In the genomic region with DNA sequence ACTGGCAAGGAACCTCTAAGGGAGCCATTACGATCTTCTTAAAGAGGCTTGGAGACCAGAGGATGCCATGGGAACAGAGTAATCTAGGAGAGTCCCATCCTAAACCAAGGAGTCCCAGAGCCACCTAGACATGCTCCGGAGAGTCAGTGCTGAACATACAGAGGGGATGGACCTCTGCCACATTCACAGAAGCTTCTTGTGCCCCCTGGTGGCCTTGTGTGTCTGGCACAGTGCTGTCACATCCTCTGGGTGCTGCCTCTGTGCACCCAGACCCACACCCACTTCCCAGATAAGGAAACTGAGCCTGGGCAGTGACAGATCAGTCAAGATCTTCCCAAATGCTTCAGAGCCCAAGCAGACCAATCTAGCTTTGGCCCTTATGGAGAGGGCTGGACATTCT, we compare ENCODE assay signal across 11 mouse cellular contexts. TPM values are rescaled to one million over a fixed set of nuclear protein-coding genes. Genes with fewer than 3 reads are reported as not detected.
DNase-seq lines count a peak whose midpoint lies in the region; ATAC-seq and TF ChIP-seq lines count a peak whose summit lies in the region.
"Had no signal": no experiment of that assay in that cellular context is flagged by ENCODE, and none has a peak within 500 bp of the region (broad histone marks: within the 10 kb centered on the region; RNA-seq: fewer than 3 reads in every experiment).

No protein-coding gene starts in this region.

- TF ChIP-seq POLR2A in lung, adult 2 months (IDR thresholded peaks at IDR 0.05; ENCODE audit: borderline replicate concordance, extremely low read depth, low read depth, low read length) = no peak

- H3K27me3 ChIP-seq in embryonic facial prominence, embryonic 14.5 days (replicated peaks; ENCODE audit: control insufficient read depth, insufficient read depth, low read length) = no peaks in the 10 kb centered on the region

- ATAC-seq in embryonic facial prominence, embryonic 14.5 days (ENCODE audit: low read depth) = no peak

- H3K27ac ChIP-seq in embryonic facial prominence, embryonic 14.5 days (replicated peaks; ENCODE audit: low read depth, low read length) = no peak overlapping the region

- no peaks in the 10 kb centered on the region for H3K4me1 ChIP-seq in lung, adult 2 months (ENCODE audit: control insufficient read depth, insufficient read depth, low read length)
- peaks cover 2% of the 10 kb centered on the region for H3K4me1 ChIP-seq in embryonic facial prominence, embryonic 14.5 days (ENCODE audit: control insufficient read depth, insufficient read depth, low read length)

- TF ChIP-seq CTCF in lung, adult 2 months (IDR thresholded peaks at IDR 0.05; ENCODE audit: insufficient read depth, low read length) = peak; percentile 30; the same call in 1 of the 2 replicates

- H3K4me2 ChIP-seq in embryonic facial prominence, embryonic 14.5 days (ENCODE audit: low read depth, low read length) = no peak overlapping the region

- peak; percentile 41 for DNase-seq in adrenal gland, postnatal 14 days
- no peak for DNase-seq in adrenal gland, adult 2 months
- DNase-seq in lung, adult 2 months = no peak
- no peak for DNase-seq in lung, postnatal 25 days (ENCODE audit: low spot score)
- peak; percentile 8 for DNase-seq in embryonic facial prominence, embryonic 14.5 days (ENCODE audit: low spot score)
- DNase-seq in thymus, postnatal 0 days (ENCODE audit: low spot score) = peak; percentile 62
- no peak for DNase-seq in urinary bladder, adult 18-20 months (ENCODE audit: low spot score in 2 of 2)
- DNase-seq in urinary bladder, postnatal 25 days (ENCODE audit: low spot score) = no peak

- H3K4me3 ChIP-seq in lung, adult 2 months (replicated peaks; ENCODE audit: extremely low read depth, low read depth, low read length) = no peak overlapping the region
- no peak overlapping the region for H3K4me3 ChIP-seq in embryonic facial prominence, embryonic 14.5 days (ENCODE audit: low read depth, low read length)
- H3K4me3 ChIP-seq: erythroblast, embryonic 14.5 days; myocyte had no signal

- H3K9me3 ChIP-seq in embryonic facial prominence, embryonic 14.5 days (ENCODE audit: control insufficient read depth, low read length) = no peaks in the 10 kb centered on the region

- no peak overlapping the region for H3K9ac ChIP-seq in embryonic facial prominence, embryonic 14.5 days (ENCODE audit: low read depth, low read length)

- 69% methylated on average over 2 of the region's 2 CpGs for WGBS in lung, adult 2 months
- WGBS in embryonic facial prominence, embryonic 14.5 days = 85% methylated on average over 2 of the region's 2 CpGs

- no peaks in the 10 kb centered on the region for H3K36me3 ChIP-seq in embryonic facial prominence, embryonic 14.5 days (ENCODE audit: control insufficient read depth, insufficient read depth, low read length)

RNA-seq across cellular contexts. Expression of a gene that starts 1.6 kb away (rescaled TPM):
- not detected in 2 replicates for total RNA-seq in adrenal gland, postnatal 14 days (2021)
- not detected for total RNA-seq in adrenal gland, adult 2 months (2021)
- 0.07 and 0.08 TPM in 2 replicates for polyA plus RNA-seq in adrenal gland, adult 2 months (2012; rRNA removed)
- polyA plus RNA-seq in lung, adult 2 months (2012; rRNA removed) = not detected in 2 replicates
- polyA plus RNA-seq in embryonic facial prominence, embryonic 14.5 days (2014; fragmentation: Nextera tagmentation; extraction: Ambion mirVana) = 0.15 TPM in 1 of 2 replicates, not detected in the other
- 0.08 and 0.16 TPM in 2 replicates for polyA plus RNA-seq in thymus, postnatal 0 days (2015; fragmentation: Nextera tagmentation; extraction: Ambion mirVana)
- total RNA-seq: layer of hippocampus, adult 18-20 months had no signal
- polyA plus RNA-seq: erythroblast, embryonic 14.5 days; myocyte had no signal

RNA-seq across cellular contexts. Expression of a gene that starts 29.5 kb away (rescaled TPM):
- 0.11 and 0.59 TPM in 2 replicates for total RNA-seq in adrenal gland, postnatal 14 days (2021)
- under 1 TPM in 1 of 2 experiments, not detected in 1; 0.12 TPM for total RNA-seq in adrenal gland, adult 2 months (2021)
- 0.23 and 0.31 TPM in 2 replicates for polyA plus RNA-seq in adrenal gland, adult 2 months (2012; rRNA removed)
- 0.10 and 0.39 TPM in 2 replicates for polyA plus RNA-seq in lung, adult 2 months (2012; rRNA removed)
- polyA plus RNA-seq in embryonic facial prominence, embryonic 14.5 days (2014; fragmentation: Nextera tagmentation; extraction: Ambion mirVana) = 4.5 and 4.9 TPM in 2 replicates
- 0.68 and 1.1 TPM in 2 replicates for polyA plus RNA-seq in thymus, postnatal 0 days (2015; fragmentation: Nextera tagmentation; extraction: Ambion mirVana)

Comparison
In these comparisons a context has a peak if more than half of its experiments do, and no peak if none do; other contexts are left out.
1. DNase-seq: peak in adrenal gland, postnatal 14 days (single experiment), embryonic facial prominence, embryonic 14.5 days (single experiment) and thymus, postnatal 0 days (single experiment); none in adrenal gland, adult 2 months (single experiment), lung, adult 2 months (single experiment), lung, postnatal 25 days (single experiment), urinary bladder, adult 18-20 months (0 of 2) and urinary bladder, postnatal 25 days (single experiment).